Mouse (Mus musculus): Measurements from ENCODE around the gene Limk1. TPM values are rescaled to one million over a fixed set of nuclear protein-coding genes. Genes with fewer than 3 reads are reported as not detected.

Limk1 gene
- total and polyA plus RNA-seq, 3 experiments = 7.2 to 27.7 (median 10.8) TPM

- Histone ChIP-seq H3K27me3 (replicated peaks) (no peaks in the 10 kb centered on the region), H3K36me3 (replicated peaks in 1 of 2; ENCODE audit: control insufficient read depth in 1 of 2, insufficient read depth in 1 of 2, low read length in 1 of 2) (peaks cover 49 to 83% of the 10 kb centered on the region in 2 experiments), H3K4me2 (ENCODE audit: insufficient read depth, low read depth, poor library complexity, severe bottlenecking) (no peak overlapping the region), H3K27ac (ENCODE audit: insufficient read depth, low read depth) (no peak overlapping the region), H3K9ac (ENCODE audit: insufficient read depth, low read depth) (no peak overlapping the region), H3K4me1 (ENCODE audit: control insufficient read depth in 1 of 2, insufficient read depth in 2 of 2) (peaks cover 0 to 27% of the 10 kb centered on the region in 2 experiments; a peak in 3 of 4 replicates), H3K9me3 (replicated peaks; ENCODE audit: low read length) (no peaks in the 10 kb centered on the region), H3K4me3 (replicated peaks in 1 of 3; ENCODE audit: low read depth in 2 of 3, low read length in 2 of 3, poor library complexity in 1 of 3) (no peak overlapping the region), H3K79me2 (replicated peaks; ENCODE audit: control insufficient read depth, extremely low read depth, insufficient read depth, poor library complexity, severe bottlenecking) (peaks cover 98% of the 10 kb centered on the region)
- in situ Hi-C loops (cut with MboI; ENCODE audit: low pct_ligation_motif_present, low pct_unique_long_range_greater_than_20kb, low sequenced_read_pairs) (no loop called here), dilution Hi-C loops (cut with MboI; ENCODE audit: extremely low pct_ligation_motif_present, extremely low pct_unique_long_range_greater_than_20kb, low sequenced_read_pairs) (no loop called here)
- DNase-seq (ENCODE audit: extremely low read depth) = no peak
- TF ChIP-seq IRF4 (IDR thresholded peaks at IDR 0.05; ENCODE audit: low read depth, low read length) (no peak), E2F4 (IDR thresholded peaks at IDR 0.05; ENCODE audit: insufficient replicate concordance, low read depth, low read length) (no peak), CHD1 (IDR thresholded peaks at IDR 0.05; ENCODE audit: low read depth, low read length) (no peak), ZC3H11A (IDR thresholded peaks at IDR 0.05; ENCODE audit: low read depth, low read length) (no peak), TBP (conservative IDR thresholded peaks at IDR 0.05; ENCODE audit: low read depth, low read length) (no peak), BHLHE40 (IDR thresholded peaks at IDR 0.05; ENCODE audit: low read depth, low read length) (no peak), JUND (conservative IDR thresholded peaks at IDR 0.05; ENCODE audit: low read depth, low read length) (no peak), MAZ (IDR thresholded peaks at IDR 0.05; ENCODE audit: low read depth, low read length) (no peak), ELF1 (IDR thresholded peaks at IDR 0.05; ENCODE audit: low read depth, low read length) (no peak), NRF1 (IDR thresholded peaks at IDR 0.05; ENCODE audit: low read depth, low read length) (no peak), PAX5 (IDR thresholded peaks at IDR 0.05; ENCODE audit: low read length) (no peak), CHD2 (IDR thresholded peaks at IDR 0.05; ENCODE audit: low read length) (no peak), SIN3A (IDR thresholded peaks at IDR 0.05; ENCODE audit: low read length) (no peak), USF2 (conservative IDR thresholded peaks at IDR 0.05; ENCODE audit: low read depth, low read length) (no peak), ZKSCAN1 (IDR thresholded peaks at IDR 0.05; ENCODE audit: borderline replicate concordance, low read depth, low read length) (no peak)
These were observed 55.6 kb downstream of the Limk1 start for GRCm38 (mm10) chr5:134632841-134633240.

GRCm38 (mm10) chr5:134630835-134631234 lies 57.6 kb downstream of the Limk1 start:
- dilution Hi-C loops (cut with MboI; ENCODE audit: extremely low pct_ligation_motif_present, extremely low pct_unique_long_range_greater_than_20kb, low sequenced_read_pairs) = no loop called here
- Histone ChIP-seq H3K27me3 (replicated peaks) (no peaks in the 10 kb centered on the region), H3K36me3 (replicated peaks in 1 of 2; ENCODE audit: control insufficient read depth in 1 of 2, insufficient read depth in 1 of 2, low read length in 1 of 2) (peaks cover 66 to 92% of the 10 kb centered on the region in 2 experiments)

More at GRCm38 (mm10) chr5:134630835-134631234, 57.6 kb downstream of the Limk1 start:
- in situ Hi-C loops (cut with MboI; ENCODE audit: low pct_ligation_motif_present, low pct_unique_long_range_greater_than_20kb, low sequenced_read_pairs) = no loop called here
- no peak for DNase-seq (ENCODE audit: extremely low read depth)
- H3K27ac ChIP-seq (ENCODE audit: insufficient read depth, low read depth) = no peak overlapping the region
- peaks cover 96% of the 10 kb centered on the region for H3K79me2 ChIP-seq (replicated peaks; ENCODE audit: control insufficient read depth, extremely low read depth, insufficient read depth, poor library complexity, severe bottlenecking)
- no peaks in the 10 kb centered on the region for H3K9me3 ChIP-seq (replicated peaks; ENCODE audit: low read length)
- H3K9ac ChIP-seq (ENCODE audit: insufficient read depth, low read depth) = no peak overlapping the region
- peaks cover 0 to 16% of the 10 kb centered on the region in 2 experiments; a peak in 2 of 4 replicates for H3K4me1 ChIP-seq (ENCODE audit: control insufficient read depth in 1 of 2, insufficient read depth in 2 of 2)
- H3K4me3 ChIP-seq (replicated peaks in 1 of 3; ENCODE audit: low read depth in 2 of 3, low read length in 2 of 3, poor library complexity in 1 of 3) = no peak overlapping the region
- TF ChIP-seq GABPA (IDR thresholded peaks at IDR 0.05; ENCODE audit: insufficient replicate concordance, low read depth, low read length) = no peak
- TF ChIP-seq USF1 (IDR thresholded peaks at IDR 0.05; ENCODE audit: low read depth, low read length) = no peak
- TF ChIP-seq NELFE (IDR thresholded peaks at IDR 0.05; ENCODE audit: low read depth, low read length) = no peak
- no peak for TF ChIP-seq IRF4 (IDR thresholded peaks at IDR 0.05; ENCODE audit: low read depth, low read length)
- no peak for TF ChIP-seq PAX5 (IDR thresholded peaks at IDR 0.05; ENCODE audit: low read length)
- no peak for TF ChIP-seq RAD21 (IDR thresholded peaks at IDR 0.05; ENCODE audit: low read depth, low read length)
- no peak overlapping the region for H3K4me2 ChIP-seq (ENCODE audit: insufficient read depth, low read depth, poor library complexity, severe bottlenecking)

Measured in CH12.LX (cell line).